Mouse (Mus musculus) gastrocnemius, adult 2 months (tissue): ENCODE measurements around the gene Dnmt3l. TPM values are rescaled to one million over a fixed set of nuclear protein-coding genes. Genes with fewer than 3 reads are reported as not detected.
"Not testable (repeated sequence)": the region's sequence is repeated elsewhere in the genome, so short reads cannot be mapped to it uniquely, and the experiment has no call there.

Source experiments
- DNase-seq: peaks from one replicate; pipeline ENCODE4 v3.0.0; 2022
- H3K27ac ChIP-seq: fragments of 200-600 bp; 2 replicates; pipeline ENCODE4 v1.8.1; 2022; ENCODE audit warnings: mild to moderate bottlenecking
- H3K4me3 ChIP-seq: fragments of 200-600 bp; 2 replicates; pipeline ENCODE4 v1.8.1; 2022; ENCODE audit warnings: mild to moderate bottlenecking, moderate library complexity
- CTCF ChIP-seq: fragments of 200-600 bp; IDR thresholded peaks from 2 replicates; pipeline ENCODE4 v1.8.1; 2022; ENCODE audit warnings: antibody characterized with exemption, mild to moderate bottlenecking, moderate library complexity
- intact Hi-C: fragments of 180-260 bp; cut with DNase I; formaldehyde crosslinking; loops from one replicate; pipeline ENCODE4 v1.15.1; 2025
- long read RNA-seq, 2 experiments: library from polyadenylated mRNA; stranded (forward); transcript quantifications; one replicate each; pipeline ENCODE4 v2.0.0; 2021
- total RNA-seq, 2 experiments: library from RNA; stranded (reverse); gene quantifications; 2 replicates each; pipeline ENCODE4 v1.2.3; 2021

Dnmt3l gene
- not detected for total RNA-seq
- long read RNA-seq, experiment 1, result 0 reads
- long read RNA-seq, experiment 2, result 0 reads

DNA sequence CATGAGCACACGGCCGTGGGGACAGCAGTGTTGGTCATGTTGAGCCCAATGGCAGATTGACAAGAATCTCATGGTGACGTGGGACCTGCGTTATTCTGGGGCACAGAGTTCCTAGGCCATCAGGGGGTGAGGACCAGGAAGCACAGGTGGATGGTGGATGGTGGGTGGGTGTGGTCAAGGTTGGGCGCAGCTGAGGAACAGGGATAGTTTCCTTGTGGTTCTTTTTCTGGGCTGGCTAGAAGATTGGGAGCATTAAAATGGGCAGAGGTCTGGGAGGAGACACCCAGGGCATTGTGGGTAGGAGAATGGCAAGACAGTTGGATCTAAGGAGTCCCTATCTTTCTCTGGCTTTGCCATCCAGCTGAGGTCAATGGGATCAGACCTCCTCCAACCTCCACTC, at the start of gene Dnmt3l:
Gene Dnmt3l, plus strand, starts transcription at position 301 of the 400 bp plus-strand sequence.
- DNase-seq, result no peak
- TF ChIP-seq CTCF, result no peak
- H3K4me3 ChIP-seq, result no peak within 1 kb of the TSS
- H3K27ac ChIP-seq, result no peak within 1 kb of the TSS
- intact Hi-C loops, result no loop called here

DNA sequence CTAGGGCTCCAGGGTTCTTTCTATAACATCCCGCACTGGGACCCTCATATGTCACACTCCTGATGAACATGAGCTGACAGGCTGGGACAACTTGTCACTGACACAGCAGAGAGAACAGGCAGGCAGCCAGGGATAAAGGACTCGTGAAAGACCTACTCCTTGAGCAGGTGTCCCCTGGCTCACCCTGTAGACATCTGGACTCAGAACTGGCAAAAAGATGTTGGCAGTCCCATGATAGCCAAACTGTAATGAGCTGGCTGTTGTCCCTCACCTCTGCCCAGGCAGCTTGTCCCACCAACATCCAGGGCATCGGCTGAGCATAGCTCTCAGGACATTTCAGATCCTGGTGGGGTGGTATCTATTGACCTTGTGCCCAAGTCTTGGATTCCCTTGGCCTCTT, 46.1 kb upstream of the Dnmt3l start:
- H3K27ac ChIP-seq, result no peak overlapping the region
- TF ChIP-seq CTCF, result no peak
- intact Hi-C loops, result no loop called here
- no peak for DNase-seq
- H3K4me3 ChIP-seq, result no peak overlapping the region

DNA sequence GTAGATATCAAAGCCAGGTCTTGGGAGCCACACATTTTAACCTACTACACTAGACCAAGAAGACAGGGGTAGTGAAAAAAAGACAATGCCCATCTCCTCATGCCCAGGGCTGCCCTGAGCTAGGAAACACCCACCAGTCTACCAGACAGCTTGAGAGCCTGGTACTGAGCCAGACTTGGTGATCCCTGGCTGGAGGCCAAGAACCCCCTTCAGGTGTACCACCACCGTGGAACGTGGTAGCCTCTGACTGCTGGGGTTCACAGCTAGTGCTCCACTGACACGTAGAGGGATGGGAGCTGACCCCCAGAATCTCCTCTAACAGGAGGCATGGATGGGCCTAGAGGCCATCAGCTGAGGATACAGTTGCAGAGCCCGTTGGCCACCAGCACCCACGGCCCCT, 41.5 kb upstream of the Dnmt3l start:
- no peak for TF ChIP-seq CTCF
- DNase-seq, result no peak
- H3K4me3 ChIP-seq, result no peak overlapping the region
- no peak overlapping the region for H3K27ac ChIP-seq
- intact Hi-C loops, result no loop called here

DNA sequence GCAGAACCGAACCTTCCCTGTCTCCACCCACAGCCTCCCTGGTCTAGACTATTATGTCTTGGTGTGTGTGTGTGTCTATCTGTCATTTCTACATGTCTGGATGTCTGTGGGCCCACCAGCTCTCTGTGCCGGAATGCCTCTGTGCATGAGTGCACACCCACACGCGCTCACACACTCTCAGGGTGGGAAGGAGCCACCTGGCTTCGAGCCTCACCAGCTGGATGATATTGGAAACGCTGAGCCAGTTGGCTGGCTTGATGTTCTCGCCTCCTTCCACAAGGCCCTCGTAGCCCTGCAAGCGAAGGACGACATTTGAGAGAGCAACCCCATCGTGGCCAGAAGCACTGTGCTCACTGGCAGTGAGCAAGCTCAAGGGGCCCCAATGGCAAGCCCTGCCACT, 40.0 kb upstream of the Dnmt3l start:
- no peak overlapping the region for H3K4me3 ChIP-seq
- H3K27ac ChIP-seq, result no peak overlapping the region
- DNase-seq, result peak; percentile 78
- TF ChIP-seq CTCF, result no peak
- intact Hi-C loops, result no loop called here

GRCm38 (mm10) chr10:78002316-78002715, 39.4 kb upstream of the Dnmt3l start:
- no peak overlapping the region for H3K4me3 ChIP-seq
- H3K27ac ChIP-seq, result no peak overlapping the region
- TF ChIP-seq CTCF, result no peak
- intact Hi-C loops, result no loop called here
- DNase-seq, result no peak

DNA sequence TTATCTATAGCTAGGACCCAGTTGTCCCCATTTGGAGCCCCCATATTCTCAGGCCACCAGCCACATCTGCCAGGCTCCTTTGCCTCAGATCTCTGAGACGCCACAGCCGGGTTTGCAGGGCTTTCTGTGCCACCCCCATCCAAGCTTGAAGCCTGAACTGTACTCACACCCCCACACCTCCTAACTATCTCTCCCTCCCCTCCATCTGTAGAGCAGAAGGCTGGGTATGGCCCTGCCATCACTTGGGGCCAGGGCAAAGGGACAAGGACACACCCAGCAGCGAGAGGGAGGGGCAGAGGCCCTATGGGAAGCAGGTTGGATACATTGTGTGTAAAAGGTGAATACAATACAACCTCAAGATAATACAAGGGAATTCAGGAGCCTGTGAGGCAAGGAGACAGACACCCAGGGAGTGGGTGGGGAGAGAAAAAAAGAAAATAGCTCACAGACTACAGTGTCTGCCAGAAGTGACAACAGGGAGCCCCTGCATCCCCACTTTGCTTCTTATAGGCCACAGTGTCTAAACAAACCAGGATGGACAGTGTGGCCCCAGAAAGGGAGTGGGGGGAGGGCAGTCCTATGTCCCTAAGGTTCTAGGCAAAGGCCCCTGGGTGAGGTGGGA, 37.2 kb upstream of the Dnmt3l start:
- H3K4me3 ChIP-seq, result no peak overlapping the region
- no peak overlapping the region for H3K27ac ChIP-seq
- no peak for TF ChIP-seq CTCF
- DNase-seq, result no peak
- intact Hi-C loops, result no loop called here

GRCm38 (mm10) chr10:78005791-78006438, 35.8 kb upstream of the Dnmt3l start:
- Histone ChIP-seq H3K4me3 (no peak overlapping the region), H3K27ac (no peak overlapping the region)
- no peak for TF ChIP-seq CTCF
- intact Hi-C loops, result no loop called here
- no peak for DNase-seq

- intact Hi-C loops, result no loop called here
- DNase-seq, result no peak
- Histone ChIP-seq H3K27ac (no peak overlapping the region), H3K4me3 (no peak overlapping the region)
- TF ChIP-seq CTCF, result no peak
Measured at GRCm38 (mm10) chr10:78007203-78007602, 34.5 kb upstream of the Dnmt3l start.

GRCm38 (mm10) chr10:78008169-78008568, 33.6 kb upstream of the Dnmt3l start:
- DNase-seq, result no peak
- TF ChIP-seq CTCF, result no peak
- H3K27ac ChIP-seq, result no peak overlapping the region
- no peak overlapping the region for H3K4me3 ChIP-seq
- intact Hi-C loops, result loop anchor here (2.0 kb wide), 1 partner anchor 23 kb away; no protein-coding TSS in a partner anchor

DNA sequence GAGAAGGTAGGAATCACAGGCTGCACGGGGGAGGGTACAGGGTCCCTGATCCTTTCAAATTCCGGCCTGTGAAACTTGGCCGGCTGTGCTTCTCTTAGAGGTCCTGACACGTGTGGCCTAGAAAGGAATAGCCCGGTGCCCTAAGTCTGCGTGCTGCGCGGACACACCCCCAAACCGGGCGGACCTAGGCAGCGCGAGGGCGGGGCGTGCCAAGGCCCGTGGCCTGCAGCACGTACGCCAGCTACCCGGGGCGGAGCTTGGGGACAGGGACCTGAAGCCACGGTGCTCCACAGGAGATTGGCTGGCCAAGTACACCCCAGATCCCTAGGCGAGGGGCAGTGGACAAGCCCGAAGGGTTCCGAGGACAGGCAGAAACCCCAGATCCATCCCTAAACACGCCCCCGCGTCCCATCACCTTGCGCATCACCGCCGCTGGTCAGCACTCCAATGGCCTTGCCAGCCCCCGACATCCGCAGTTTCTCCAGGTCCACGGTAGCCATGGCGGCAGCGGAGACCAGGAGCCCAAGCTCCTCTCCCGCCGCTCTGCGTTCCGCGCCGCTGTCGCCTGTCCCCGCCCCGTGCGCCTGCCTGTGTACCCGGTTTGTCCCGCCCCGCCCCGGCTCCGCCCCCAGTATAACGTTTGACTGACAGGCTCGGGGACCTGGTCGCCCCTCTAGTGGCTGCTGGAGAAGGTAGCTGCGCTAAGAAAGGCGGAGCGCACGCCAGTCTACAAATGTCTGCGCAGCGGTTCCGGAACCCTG, 32.4 kb upstream of the Dnmt3l start:
- Histone ChIP-seq H3K27ac (peak overlapping the region; percentile 98), H3K4me3 (peak overlapping the region; percentile 93)
- peak; percentile 76 for TF ChIP-seq CTCF
- intact Hi-C loops, result loop anchor here (2.0 kb wide), 1 partner anchor 25 kb away; no protein-coding TSS in a partner anchor
- DNase-seq, result peak; percentile 97

DNA sequence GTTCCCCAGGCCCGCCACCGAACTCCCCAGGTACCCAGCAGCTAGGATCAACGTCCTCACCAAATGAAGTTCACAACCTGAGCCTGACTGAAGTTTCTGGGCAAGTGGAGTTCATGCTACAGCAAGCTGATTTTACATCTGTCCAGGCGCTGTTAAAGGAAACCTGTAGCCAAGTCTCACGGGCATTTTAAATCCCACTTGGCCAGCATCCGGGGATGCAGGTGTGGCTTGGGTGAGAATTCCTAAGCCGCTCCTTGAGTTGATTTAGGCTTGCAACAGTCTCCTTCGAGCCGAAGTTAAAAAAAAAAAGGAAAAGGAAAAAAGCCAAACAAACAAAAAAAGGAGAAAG, 31.8 kb upstream of the Dnmt3l start, which contains the start of gene Pfkl:
Gene Pfkl, minus strand, starts transcription at position 139 of the 349 bp plus-strand sequence.
- peak within 1 kb of the TSS; percentile 93 for H3K4me3 ChIP-seq
- DNase-seq, result no peak
- intact Hi-C loops, result loop anchor here (2.0 kb wide), 1 partner anchor 25 kb away; no protein-coding TSS in a partner anchor
- peak within 1 kb of the TSS; percentile 98 for H3K27ac ChIP-seq
- TF ChIP-seq CTCF, result no peak

DNA sequence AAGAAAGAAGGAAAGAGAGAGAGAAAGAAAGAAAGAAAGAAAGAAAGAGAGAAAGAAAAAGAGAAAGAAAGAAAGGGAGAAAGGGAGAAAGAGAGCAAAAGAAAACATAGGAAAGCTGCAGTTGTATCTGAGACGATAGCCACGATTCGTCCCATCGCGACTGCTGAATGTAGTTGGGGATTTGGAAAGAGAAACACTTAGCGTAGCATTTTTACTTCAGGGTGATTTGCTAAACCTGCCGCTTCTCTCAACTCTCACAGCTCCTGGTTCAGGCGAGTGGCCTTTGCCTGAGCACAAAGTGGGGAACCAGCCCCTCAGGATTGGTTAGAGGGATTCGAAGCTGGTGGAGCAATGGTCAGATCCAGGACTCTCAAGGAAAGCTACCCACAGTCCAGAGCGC, 31.4 kb upstream of the Dnmt3l start:
- intact Hi-C loops, result no loop called here
- peak overlapping the region; percentile 93 for H3K4me3 ChIP-seq
- no peak for DNase-seq
- TF ChIP-seq CTCF, result no peak
- H3K27ac ChIP-seq, result no peak overlapping the region

DNA sequence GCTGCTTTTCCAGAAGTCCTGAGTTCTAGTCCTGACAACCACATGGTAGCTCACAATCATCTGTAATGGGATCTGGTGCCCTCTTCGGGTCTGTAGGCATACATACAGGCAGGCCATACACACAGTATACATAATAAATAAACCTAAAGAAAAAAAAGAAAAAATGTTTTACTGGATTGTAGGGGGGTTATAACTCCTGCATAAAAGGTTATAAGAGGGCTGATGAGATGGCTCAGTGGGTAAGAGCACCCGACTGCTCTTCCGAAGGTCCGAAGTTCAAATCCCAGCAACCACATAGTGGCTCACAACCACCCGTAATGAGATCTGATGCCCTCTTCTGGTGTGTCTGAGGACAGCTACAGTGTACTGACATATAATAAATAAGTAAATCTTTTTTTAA, 30.6 kb upstream of the Dnmt3l start:
- H3K4me3 ChIP-seq, intact Hi-C loops, DNase-seq, H3K27ac ChIP-seq: not testable (repeated sequence)
